Comparison of ENCODE assay signal across 8 mouse cellular contexts in genomic region chr15:100616221-100616620, GRCm38 (mm10). TPM values are rescaled to one million over a fixed set of nuclear protein-coding genes. Genes with fewer than 3 reads are reported as not detected.
A peak's percentile ranks its signal among the peaks of the same experiment; 100 is the strongest.
DNase-seq lines count a peak whose midpoint lies in the region; ATAC-seq and TF ChIP-seq lines count a peak whose summit lies in the region.

No protein-coding gene starts in this region.

- H3K36me3 ChIP-seq in lung, postnatal 0 days (ENCODE audit: insufficient read depth, low read length), result peaks cover 27% of the 10 kb centered on the region; the same call in 1 of the 2 replicates
- peaks cover 36% of the 10 kb centered on the region for H3K36me3 ChIP-seq in limb, embryonic 12.5 days
- peaks cover 24% of the 10 kb centered on the region for H3K36me3 ChIP-seq in stomach, embryonic 15.5 days

- H3K4me1 ChIP-seq in lung, postnatal 0 days (ENCODE audit: insufficient read depth, low read depth, low read length), result peaks cover 7% of the 10 kb centered on the region; the same call in 1 of the 2 replicates
- peaks cover 17% of the 10 kb centered on the region for H3K4me1 ChIP-seq in limb, embryonic 12.5 days (replicated peaks)
- peaks cover 19% of the 10 kb centered on the region for H3K4me1 ChIP-seq in stomach, embryonic 15.5 days

- H3K4me3 ChIP-seq in lung, postnatal 0 days (ENCODE audit: low read depth, low read length), result peak overlapping the region; percentile 97
- H3K4me3 ChIP-seq in limb, embryonic 12.5 days (replicated peaks), result peak overlapping the region; percentile 93
- peak overlapping the region; percentile 72 for H3K4me3 ChIP-seq in stomach, embryonic 15.5 days (replicated peaks)

- peak overlapping the region; percentile 100 for H3K27ac ChIP-seq in lung, postnatal 0 days (ENCODE audit: low read length)
- H3K27ac ChIP-seq in limb, embryonic 12.5 days, result peak overlapping the region; percentile 94
- H3K27ac ChIP-seq in stomach, embryonic 15.5 days, result peak overlapping the region; percentile 96

- peak overlapping the region; percentile 58 for H3K4me2 ChIP-seq in lung, postnatal 0 days (replicated peaks; ENCODE audit: low read depth, low read length)
- H3K4me2 ChIP-seq in limb, embryonic 12.5 days, result peak overlapping the region; percentile 79
- peak overlapping the region; percentile 76 for H3K4me2 ChIP-seq in stomach, embryonic 15.5 days

- no peaks in the 10 kb centered on the region for H3K9me3 ChIP-seq in lung, postnatal 0 days (ENCODE audit: low read length)
- no peaks in the 10 kb centered on the region for H3K9me3 ChIP-seq in limb, embryonic 12.5 days
- no peaks in the 10 kb centered on the region for H3K9me3 ChIP-seq in stomach, embryonic 15.5 days

- ATAC-seq in cerebellum, adult (ENCODE audit: insufficient number of reproducible peaks, low FRiP score, low TSS enrichment), result peak; percentile 5; the same call in 1 of the 2 replicates
- ATAC-seq in lung, postnatal 0 days, result no peak
- ATAC-seq in limb, embryonic 12.5 days (ENCODE audit: insufficient number of reproducible peaks, insufficient read depth, low FRiP score, low TSS enrichment, low read depth), result no peak
- ATAC-seq in stomach, embryonic 15.5 days (ENCODE audit: insufficient read depth, low FRiP score, low read depth), result peak; percentile 1; the same call in 1 of the 2 replicates

- no peak for TF ChIP-seq EP300 in lung, postnatal 0 days (IDR thresholded peaks at IDR 0.05)

- DNase-seq in cerebellum, adult 11 months, result no peak
- no peak for DNase-seq in lung, postnatal 0 days (ENCODE audit: low spot score)
- DNase-seq in lung, adult 18-20 months, result no peak
- DNase-seq in urinary bladder, postnatal 10 days (ENCODE audit: low spot score), result no peak
- DNase-seq in frontal cortex, adult 2 months (ENCODE audit: extremely low spot score in 1 of 2, low spot score in 1 of 2), result no peak

- no peaks in the 10 kb centered on the region for H3K27me3 ChIP-seq in lung, postnatal 0 days (replicated peaks; ENCODE audit: insufficient read depth, low read length)
- H3K27me3 ChIP-seq in limb, embryonic 12.5 days, result no peaks in the 10 kb centered on the region
- H3K27me3 ChIP-seq in stomach, embryonic 15.5 days (replicated peaks), result no peaks in the 10 kb centered on the region

- H3K9ac ChIP-seq in lung, postnatal 0 days (replicated peaks; ENCODE audit: low read depth), result peak overlapping the region; percentile 98
- peak overlapping the region; percentile 84 for H3K9ac ChIP-seq in limb, embryonic 12.5 days (replicated peaks)
- peak overlapping the region; percentile 71 for H3K9ac ChIP-seq in stomach, embryonic 15.5 days

- under 1% methylated on average over 19 of the region's 19 CpGs for WGBS in lung, postnatal 0 days
- 2% methylated on average over 19 of the region's 19 CpGs for WGBS in limb, embryonic 12.5 days
- 0% methylated on average over 19 of the region's 19 CpGs for WGBS in stomach, embryonic 15.5 days

- TF ChIP-seq CTCF in lung, postnatal 0 days (IDR thresholded peaks at IDR 0.05), result no peak

RNA-seq across cellular contexts. Expression of gene Dazap2, which starts 1.1 kb away (rescaled TPM):
- polyA plus RNA-seq in lung, postnatal 0 days (2015; fragmentation: Nextera tagmentation; extraction: Ambion mirVana), result 246 and 299 TPM in 2 replicates
- 124 and 140 TPM in 2 replicates for polyA plus RNA-seq in limb, embryonic 12.5 days (2016; fragmentation: Nextera tagmentation; extraction: Ambion mirVana)
- 194 and 215 TPM in 2 replicates for polyA plus RNA-seq in stomach, embryonic 15.5 days (2015; fragmentation: Nextera tagmentation; extraction: Ambion mirVana)
- 210 and 220 TPM in 2 replicates for polyA plus RNA-seq in frontal cortex, adult 2 months (2012; rRNA removed)

RNA-seq across cellular contexts. Expression of gene Pou6f1, which starts 16.4 kb away (rescaled TPM):
- 6.4 and 7.6 TPM in 2 replicates for polyA plus RNA-seq in lung, postnatal 0 days (2015; fragmentation: Nextera tagmentation; extraction: Ambion mirVana)
- polyA plus RNA-seq in limb, embryonic 12.5 days (2016; fragmentation: Nextera tagmentation; extraction: Ambion mirVana), result 6.6 and 8.9 TPM in 2 replicates
- 4.7 and 4.9 TPM in 2 replicates for polyA plus RNA-seq in stomach, embryonic 15.5 days (2015; fragmentation: Nextera tagmentation; extraction: Ambion mirVana)
- 101 and 105 TPM in 2 replicates for polyA plus RNA-seq in frontal cortex, adult 2 months (2012; rRNA removed)

RNA-seq across cellular contexts. Expression of gene Smagp, which starts 20.5 kb away (rescaled TPM):
- polyA plus RNA-seq in lung, postnatal 0 days (2015; fragmentation: Nextera tagmentation; extraction: Ambion mirVana), result 65.6 and 71.8 TPM in 2 replicates
- polyA plus RNA-seq in limb, embryonic 12.5 days (2016; fragmentation: Nextera tagmentation; extraction: Ambion mirVana), result 4.4 and 6.3 TPM in 2 replicates
- polyA plus RNA-seq in stomach, embryonic 15.5 days (2015; fragmentation: Nextera tagmentation; extraction: Ambion mirVana), result 37.8 and 41.9 TPM in 2 replicates
- polyA plus RNA-seq in frontal cortex, adult 2 months (2012; rRNA removed), result 4.5 and 5.3 TPM in 2 replicates

RNA-seq across cellular contexts. Expression of gene Bin2, which starts 53.1 kb away (rescaled TPM):
- polyA plus RNA-seq in lung, postnatal 0 days (2015; fragmentation: Nextera tagmentation; extraction: Ambion mirVana), result 4.2 and 4.5 TPM in 2 replicates
- 2.6 and 2.8 TPM in 2 replicates for polyA plus RNA-seq in limb, embryonic 12.5 days (2016; fragmentation: Nextera tagmentation; extraction: Ambion mirVana)
- 7.1 TPM in 2 replicates for polyA plus RNA-seq in stomach, embryonic 15.5 days (2015; fragmentation: Nextera tagmentation; extraction: Ambion mirVana)
- polyA plus RNA-seq in frontal cortex, adult 2 months (2012; rRNA removed), result 7.1 and 8.2 TPM in 2 replicates

Comparison
In these comparisons a context has a peak if more than half of its experiments do, and no peak if none do; other contexts are left out.
1. ATAC-seq: peak in cerebellum, adult (single experiment) and stomach, embryonic 15.5 days (single experiment); none in lung, postnatal 0 days (single experiment) and limb, embryonic 12.5 days (single experiment).
2. RNA of gene Pou6f1, which starts 16.4 kb away (polyA plus RNA-seq): 101 to 105 TPM in frontal cortex, adult 2 months; 6.4 to 7.6 TPM in lung, postnatal 0 days, 6.6 to 8.9 TPM in limb, embryonic 12.5 days and 4.7 to 4.9 TPM in stomach, embryonic 15.5 days; every median in the first group is over 10 times any median in the second.
3. Peak in every context shown above with its lines, with median percentiles within 50 percentile points of each other: H3K27ac ChIP-seq, H3K4me2 ChIP-seq, H3K4me3 ChIP-seq and H3K9ac ChIP-seq.